Mouse (Mus musculus) CH12.LX (cell line): ENCODE data around the gene Znrf3. TPM values are rescaled to one million over a fixed set of nuclear protein-coding genes. Genes with fewer than 3 reads are reported as not detected.
A peak's percentile ranks its signal among the peaks of the same experiment; 100 is the strongest.

Source experiments
- DNase-seq: peaks from one replicate; pipeline ENCODE4 v3.0.0-alpha.2; 2013; ENCODE audit errors: extremely low read depth
- H3K27ac ChIP-seq: 2 replicates; pipeline ENCODE4 v1.5.1; 2012; ENCODE audit warnings: low read depth, mild to moderate bottlenecking, control low read depth, moderate library complexity; ENCODE audit not compliant: insufficient read depth
- H3K27me3 ChIP-seq: replicated peaks from 2 replicates; pipeline ENCODE3; 2012; ENCODE audit warnings: inconsistent platforms
- H3K36me3 ChIP-seq, 2 experiments: replicated peaks in 1 of 2; 2 replicates each; pipeline versions ENCODE3 to v1.6.1; 2012; ENCODE audit warnings: inconsistent platforms in 1 of 2, low read length in 1 of 2, mild to moderate bottlenecking in 1 of 2, mixed read lengths in 1 of 2, moderate library complexity in 1 of 2; ENCODE audit not compliant: control insufficient read depth in 1 of 2, insufficient read depth in 1 of 2
- H3K4me1 ChIP-seq, 2 experiments: 2 replicates each; pipeline ENCODE4 v1.6.1; 2012; ENCODE audit warnings: inconsistent platforms in 1 of 2, moderate library complexity in 1 of 2; ENCODE audit not compliant: insufficient read depth in 2 of 2, control insufficient read depth in 1 of 2
- H3K4me2 ChIP-seq: 2 replicates; pipeline ENCODE4 v1.6.1; 2012; ENCODE audit warnings: low read depth, mild to moderate bottlenecking, control low read depth; ENCODE audit not compliant: poor library complexity, insufficient read depth, severe bottlenecking
- H3K4me3 ChIP-seq, 3 experiments: fragments of 150-350 bp in 1 of 3; sonication (generic) in 1 of 3; replicated peaks in 1 of 3; 2 replicates each; pipeline versions ENCODE3 to v1.5.1; 2011 to 2012; ENCODE audit warnings: low read depth in 2 of 3, low read length in 2 of 3, mild to moderate bottlenecking in 2 of 3, moderate library complexity in 2 of 3, control low read depth in 1 of 3, improper control_type of control experiment in 1 of 3, inconsistent platforms in 1 of 3, mixed read lengths in 1 of 3; ENCODE audit not compliant: poor library complexity in 1 of 3
- H3K79me2 ChIP-seq: replicated peaks from 2 replicates; pipeline ENCODE4 v1.6.1; 2012; ENCODE audit warnings: mild to moderate bottlenecking, moderate library complexity; ENCODE audit not compliant: control insufficient read depth, poor library complexity, insufficient read depth, severe bottlenecking; ENCODE audit errors: extremely low read depth
- H3K9ac ChIP-seq: 2 replicates; pipeline ENCODE4 v1.6.1; 2012; ENCODE audit warnings: low read depth, mild to moderate bottlenecking, control low read depth, moderate library complexity; ENCODE audit not compliant: insufficient read depth
- H3K9me3 ChIP-seq: replicated peaks from 2 replicates; pipeline ENCODE3; 2012; ENCODE audit warnings: low read length, inconsistent platforms, mixed read lengths
- CTCF ChIP-seq, 2 experiments: IDR thresholded peaks in 1 of 2; conservative IDR thresholded peaks in 1 of 2; 2 replicates each; pipeline ENCODE4 v1.5.1; 2011 to 2012; ENCODE audit warnings: low read depth in 2 of 2, low read length in 2 of 2, improper control_type of control experiment in 1 of 2, inconsistent platforms in 1 of 2, mild to moderate bottlenecking in 1 of 2, moderate library complexity in 1 of 2
- E2F4 ChIP-seq: IDR thresholded peaks from 2 replicates; pipeline ENCODE4 v1.6.1; 2011; ENCODE audit warnings: low read depth, low read length, improper control_type of control experiment; ENCODE audit not compliant: insufficient replicate concordance
- ETS1 ChIP-seq: conservative IDR thresholded peaks from 2 replicates; pipeline ENCODE4 v1.6.1; 2012; ENCODE audit warnings: low read depth, mild to moderate bottlenecking, inconsistent platforms, low read length, improper control_type of control experiment, moderate library complexity
- MAX ChIP-seq: IDR thresholded peaks from 2 replicates; pipeline ENCODE4 v1.6.1; 2011; ENCODE audit warnings: low read length, improper control_type of control experiment
- POLR2AphosphoS2 ChIP-seq: IDR thresholded peaks from 2 replicates; pipeline ENCODE4 v1.6.1; 2011; ENCODE audit warnings: low read depth, low read length, improper control_type of control experiment
- TCF12 ChIP-seq: IDR thresholded peaks from 2 replicates; pipeline ENCODE4 v1.6.1; 2014; ENCODE audit warnings: low read depth, mild to moderate bottlenecking, inconsistent platforms, low read length, improper control_type of control experiment
- ZC3H11A ChIP-seq: IDR thresholded peaks from 2 replicates; pipeline ENCODE4 v1.6.1; 2012; ENCODE audit warnings: low read depth, mild to moderate bottlenecking, inconsistent platforms, low read length, improper control_type of control experiment
- ZNF384 ChIP-seq: IDR thresholded peaks from 2 replicates; pipeline ENCODE4 v1.6.1; 2012; ENCODE audit warnings: low read depth, low read length, improper control_type of control experiment, inconsistent platforms
- dilution Hi-C: fragments of 300-500 bp; cut with MboI; formaldehyde crosslinking; loops from 2 replicates; pipeline ENCODE4 v1.14.3; 2020; ENCODE audit warnings: low sequenced_read_pairs; ENCODE audit not compliant: extremely low pct_unique_long_range_greater_than_20kb, extremely low pct_ligation_motif_present
- in situ Hi-C: fragments of 300-500 bp; cut with MboI; formaldehyde crosslinking; loops from 3 replicates; pipeline ENCODE4 v1.14.3; 2019; ENCODE audit warnings: low sequenced_read_pairs, low pct_ligation_motif_present, low pct_unique_long_range_greater_than_20kb, mixed read lengths
- polyA plus RNA-seq: library from polyadenylated mRNA; unstranded; fragments of >175 nt; gene quantifications from 2 replicates; pipeline ENCODE4 v1.2.1, GENCODE M21; 2012; ENCODE audit warnings: low read depth; ENCODE audit not compliant: insufficient read length
- total RNA-seq, 2 experiments: library from RNA; depleted of rRNA; stranded (reverse); fragments of 300-350 nt in 1 of 2; fragments of >200 nt in 1 of 2; gene quantifications; 2 replicates each; pipeline ENCODE4 v1.2.3; 2012 to 2014

The Znrf3 gene
- total and polyA plus RNA-seq, 3 experiments: 1.1 to 2.7 (median 1.3) TPM

DNA sequence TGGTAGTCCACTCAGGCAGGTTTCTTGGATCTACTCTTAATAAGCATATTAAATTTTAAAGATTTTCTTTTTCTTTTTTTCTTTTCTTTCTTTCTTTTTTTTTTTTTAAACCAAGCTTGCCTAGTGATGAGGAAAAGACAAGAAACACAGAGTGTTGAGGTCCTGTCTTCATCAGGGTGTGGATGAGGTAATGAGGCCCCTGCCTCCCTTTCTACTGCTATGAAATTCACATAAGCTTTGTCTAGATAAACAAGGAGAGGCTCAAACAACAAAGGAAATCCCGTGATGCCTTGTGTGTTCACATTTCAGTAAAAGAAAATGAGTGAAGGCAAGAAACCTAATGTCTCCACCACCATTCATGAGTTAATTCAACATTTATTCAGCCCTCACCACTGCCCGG is 196.4 kb downstream of the Znrf3 start:
- Histone ChIP-seq H3K36me3 (peaks cover 0 to 6% of the 10 kb centered on the region in 2 experiments), H3K79me2 (no peaks in the 10 kb centered on the region), H3K4me1 (peaks cover 8 to 34% of the 10 kb centered on the region in 2 experiments), H3K9me3 (no peaks in the 10 kb centered on the region), H3K4me2 (no peak overlapping the region; the same call in 1 of the 2 replicates), H3K4me3 (no peak overlapping the region), H3K27ac (no peak overlapping the region), H3K27me3 (no peaks in the 10 kb centered on the region), H3K9ac (no peak overlapping the region)
- dilution Hi-C loops (no loop called here), in situ Hi-C loops (no loop called here)
- no peak for DNase-seq
- no peak for TF ChIP-seq POLR2AphosphoS2
- TF ChIP-seq ZNF384: 0 out of 2 replicates have a peak, but pooled peaks have one; percentile 15

DNA sequence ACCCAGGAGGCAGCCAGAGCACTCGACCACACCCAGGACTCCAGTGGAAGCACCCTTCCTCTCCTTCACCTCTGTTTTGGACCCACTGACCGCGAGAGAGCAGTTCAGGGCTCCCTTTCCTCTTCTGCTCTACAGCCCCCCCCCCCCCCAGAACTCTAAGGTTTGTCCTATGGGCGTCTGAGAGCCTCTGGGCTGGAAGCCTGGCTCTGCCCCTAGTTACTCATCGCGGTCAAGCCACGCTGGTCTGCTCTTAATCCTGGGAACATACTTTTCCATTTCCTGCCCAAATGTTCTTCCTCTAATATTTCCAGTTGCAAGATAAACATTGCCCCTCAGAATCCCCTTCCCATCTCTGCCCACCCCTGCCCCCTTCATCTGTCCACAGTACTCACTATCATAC is 199.2 kb downstream of the Znrf3 start:
- no peak overlapping the region for H3K4me2 ChIP-seq
- no peaks in the 10 kb centered on the region for H3K79me2 ChIP-seq
- H3K4me1 ChIP-seq: peaks cover 8 to 23% of the 10 kb centered on the region in 2 experiments
- H3K9me3 ChIP-seq: no peaks in the 10 kb centered on the region
- dilution Hi-C loops: no loop called here
- no peaks in the 10 kb centered on the region for H3K27me3 ChIP-seq
- in situ Hi-C loops: no loop called here
- no peak overlapping the region for H3K4me3 ChIP-seq
- no peak overlapping the region for H3K27ac ChIP-seq
- peaks cover 0 to 22% of the 10 kb centered on the region in 2 experiments for H3K36me3 ChIP-seq
- DNase-seq: no peak
- H3K9ac ChIP-seq: no peak overlapping the region
- no peak for TF ChIP-seq TCF12
- TF ChIP-seq ZC3H11A: no peak
- no peak for TF ChIP-seq ETS1
- TF ChIP-seq E2F4: no peak

- H3K4me1 ChIP-seq: peaks cover 8 to 21% of the 10 kb centered on the region in 2 experiments
- no peak overlapping the region for H3K4me3 ChIP-seq
- no peak for DNase-seq
- no peaks in the 10 kb centered on the region for H3K79me2 ChIP-seq
- no peaks in the 10 kb centered on the region for H3K9me3 ChIP-seq
- H3K36me3 ChIP-seq: peaks cover 0 to 22% of the 10 kb centered on the region in 2 experiments
- dilution Hi-C loops: no loop called here
- no peak overlapping the region for H3K4me2 ChIP-seq
- in situ Hi-C loops: no loop called here
- TF ChIP-seq MAX: no peak
- no peak for TF ChIP-seq CTCF (conservative IDR thresholded peaks at IDR 0.05 in 1 of 2, IDR thresholded peaks at IDR 0.05 in 1 of 2; ENCODE audit: low read depth in 2 of 2, low read length in 2 of 2)
- TF ChIP-seq ETS1: no peak
- no peak overlapping the region for H3K27ac ChIP-seq
- H3K27me3 ChIP-seq: no peaks in the 10 kb centered on the region
- no peak overlapping the region for H3K9ac ChIP-seq
Measured at GRCm38 (mm10) chr11:5244749-5245130, 199.9 kb downstream of the Znrf3 start.
